Mouse (Mus musculus) bone marrow, adult 2 months (tissue): ENCODE measurements around the gene Rcan1. TPM values are rescaled to one million over a fixed set of nuclear protein-coding genes. Genes with fewer than 3 reads are reported as not detected.

Source experiments
- H3K27ac ChIP-seq: fragments of 200-500 bp; 2 replicates; pipeline ENCODE4 v1.5.1; 2012; ENCODE audit warnings: low read depth, mild to moderate bottlenecking, control low read depth, inconsistent platforms, low read length; ENCODE audit not compliant: control insufficient read depth, poor library complexity, insufficient read depth
- H3K4me1 ChIP-seq: fragments of 200-500 bp; 2 replicates; pipeline ENCODE4 v1.6.1; 2011; ENCODE audit warnings: low read length; ENCODE audit not compliant: control insufficient read depth, insufficient read depth
- H3K4me3 ChIP-seq: fragments of 200-500 bp; replicated peaks from 2 replicates; pipeline ENCODE3; 2011; ENCODE audit warnings: mild to moderate bottlenecking, low read depth, low read length, control low read depth; ENCODE audit not compliant: control insufficient read depth
- CTCF ChIP-seq: fragments of 200-500 bp; IDR thresholded peaks from 2 replicates; pipeline ENCODE4 v1.5.1; 2011; ENCODE audit warnings: low read length, control low read depth; ENCODE audit not compliant: control insufficient read depth, insufficient read depth
- POLR2A ChIP-seq: fragments of 200-500 bp; IDR thresholded peaks from 2 replicates; pipeline ENCODE4 v1.6.1; 2011; ENCODE audit warnings: low read depth, mild to moderate bottlenecking, control low read depth, low read length, borderline replicate concordance; ENCODE audit not compliant: control insufficient read depth
- WGBS: fragments of 180-500 bp; shearing (Covaris S2); methylation state at CpG from one replicate; pipeline ENCODE4 v1.1.7; 2018; 5-methylcytosine and 5-hydroxymethylcytosine counted together
- polyA plus RNA-seq: library from polyadenylated mRNA; stranded (reverse); fragments of >200 nt; gene quantifications from 2 replicates; pipeline ENCODE4 v1.2.4, GENCODE M21; 2011; ENCODE audit warnings: low replicate concordance; ENCODE audit not compliant: missing spikeins, insufficient read depth, insufficient read length

Rcan1 gene
- polyA plus RNA-seq, 1 experiment, result 9.5 TPM

DNA sequence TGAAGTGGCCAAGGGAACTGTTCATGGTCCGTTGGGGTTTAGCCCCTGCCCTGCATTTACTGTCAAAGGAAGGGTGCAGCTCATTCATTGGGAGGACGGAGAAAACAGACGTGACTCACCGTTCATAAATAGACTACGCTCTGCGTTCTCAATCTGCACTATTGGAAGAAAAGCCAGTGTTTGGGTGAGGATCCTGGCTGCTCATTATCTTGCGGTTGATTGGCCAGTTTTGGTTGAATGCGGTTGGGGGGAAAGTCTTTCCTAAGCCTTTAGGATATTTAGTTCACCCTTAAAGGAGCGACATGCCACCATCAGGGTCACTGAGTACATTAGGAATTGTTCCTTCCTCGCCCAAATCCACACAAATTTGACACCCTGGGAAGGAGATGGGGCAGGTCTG, 5.4 kb downstream of the Rcan1 start:
- no peak for TF ChIP-seq POLR2A
- TF ChIP-seq CTCF, result no peak
- Histone ChIP-seq H3K4me1 (peaks cover 2% of the 10 kb centered on the region), H3K27ac (no peak overlapping the region), H3K4me3 (peak overlapping the region; percentile 83)
- 19% methylated on average over 10 of the region's 10 CpGs for WGBS

DNA sequence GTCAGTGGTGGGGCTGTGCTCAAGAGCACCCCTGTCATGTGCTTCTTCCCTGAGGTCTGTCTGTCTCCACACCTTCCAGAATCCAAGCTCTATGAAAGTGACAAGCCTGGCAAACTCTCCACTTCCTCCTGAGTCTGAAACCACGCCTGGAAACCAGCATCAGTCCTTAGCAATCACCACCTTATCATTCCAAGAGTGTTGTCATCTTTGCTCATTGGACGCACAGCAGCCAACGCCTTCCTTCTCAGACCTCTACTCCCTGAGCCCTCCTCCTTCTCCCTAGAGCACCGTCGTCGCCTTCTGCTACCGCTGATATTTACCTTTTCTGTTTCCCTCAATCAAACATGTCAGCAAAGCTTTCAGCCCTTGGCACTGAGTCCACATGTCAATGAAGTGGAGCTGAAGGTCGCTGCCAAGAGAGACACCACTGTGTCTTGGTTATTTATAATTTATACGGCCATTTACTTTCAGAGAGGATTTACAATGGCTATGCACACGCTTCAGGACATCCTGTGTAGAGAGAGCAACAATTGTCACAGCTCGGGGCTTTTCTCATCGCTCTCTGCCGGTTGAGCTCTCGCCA, 6.2 kb downstream of the Rcan1 start:
- no peak overlapping the region for H3K27ac ChIP-seq
- no peak overlapping the region for H3K4me3 ChIP-seq
- TF ChIP-seq POLR2A (no peak), CTCF (no peak)
- peaks cover 2% of the 10 kb centered on the region for H3K4me1 ChIP-seq
- WGBS, result 55% methylated on average over 14 of the region's 14 CpGs

DNA sequence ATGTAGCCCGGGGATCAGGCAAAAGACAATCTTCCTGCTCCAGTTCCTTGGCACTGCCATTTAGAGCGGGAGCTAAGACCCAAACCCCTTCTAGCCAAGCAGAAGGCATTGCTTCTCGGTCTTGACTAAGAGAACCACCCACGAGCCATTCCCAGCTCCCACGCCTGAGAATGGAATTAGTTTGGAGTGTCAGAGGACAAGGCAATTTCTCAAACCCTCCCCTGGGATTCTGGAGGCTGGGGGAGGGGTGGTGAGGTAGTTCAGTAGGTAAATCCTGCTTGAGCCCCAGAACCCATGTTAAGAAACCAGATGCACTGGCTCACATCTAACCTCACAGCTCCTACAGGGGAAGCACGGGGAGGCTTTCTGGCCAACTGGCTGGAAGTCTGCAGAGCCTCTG, 9.3 kb downstream of the Rcan1 start:
- no peak overlapping the region for H3K4me3 ChIP-seq
- no peak overlapping the region for H3K27ac ChIP-seq
- WGBS, result 89% methylated on average over 6 of the region's 6 CpGs
- peaks cover 2% of the 10 kb centered on the region for H3K4me1 ChIP-seq
- TF ChIP-seq POLR2A, result no peak
- TF ChIP-seq CTCF, result no peak

DNA sequence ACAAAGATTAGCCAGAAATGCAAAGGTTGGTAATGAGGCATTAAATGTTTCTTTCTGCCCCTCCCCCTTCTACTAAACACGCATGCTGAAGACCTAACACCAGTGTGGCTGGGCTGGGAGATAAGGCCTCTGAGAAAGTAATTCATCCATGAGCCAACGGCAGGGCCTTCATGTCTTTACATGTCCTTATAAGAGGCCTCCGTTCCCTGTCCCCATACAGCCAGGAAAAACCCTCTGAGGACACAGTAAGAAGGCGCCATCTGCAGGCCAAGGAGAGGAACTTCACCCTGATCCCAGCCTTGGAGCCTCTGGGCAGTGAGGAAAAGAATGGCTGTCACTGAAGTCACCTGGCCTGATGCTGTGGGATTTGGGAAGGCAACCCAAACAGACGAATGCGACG, 13.1 kb downstream of the Rcan1 start:
- Histone ChIP-seq H3K4me1 (no peaks in the 10 kb centered on the region), H3K27ac (no peak overlapping the region), H3K4me3 (no peak overlapping the region)
- WGBS, result 26% methylated on average over 7 of the region's 7 CpGs
- peak; percentile 85 for TF ChIP-seq CTCF
- TF ChIP-seq POLR2A, result no peak

DNA sequence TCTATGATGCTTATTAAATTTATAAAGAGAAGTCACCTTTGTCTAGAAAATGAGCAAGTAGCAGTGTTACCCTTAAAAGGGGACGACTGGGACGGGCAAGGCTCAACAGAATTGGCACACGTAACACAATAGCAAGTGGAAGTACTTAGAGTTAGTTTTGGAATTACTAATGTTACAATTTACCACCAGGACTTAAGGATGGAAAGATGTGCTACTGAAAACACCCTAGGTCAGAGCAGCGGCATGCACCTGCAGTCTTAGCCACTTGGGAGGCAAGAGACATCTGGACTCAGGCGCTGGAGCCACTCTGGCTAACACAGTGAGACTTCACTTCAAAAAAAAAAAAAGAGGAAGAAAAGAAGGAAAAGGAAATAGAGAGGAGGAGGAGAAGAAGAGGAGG, 14.7 kb downstream of the Rcan1 start:
- WGBS, result 87% methylated on average over 5 of the region's 5 CpGs
- H3K4me3 ChIP-seq, result no peak overlapping the region
- no peak overlapping the region for H3K27ac ChIP-seq
- TF ChIP-seq POLR2A (no peak), CTCF (no peak)
- H3K4me1 ChIP-seq, result no peaks in the 10 kb centered on the region

DNA sequence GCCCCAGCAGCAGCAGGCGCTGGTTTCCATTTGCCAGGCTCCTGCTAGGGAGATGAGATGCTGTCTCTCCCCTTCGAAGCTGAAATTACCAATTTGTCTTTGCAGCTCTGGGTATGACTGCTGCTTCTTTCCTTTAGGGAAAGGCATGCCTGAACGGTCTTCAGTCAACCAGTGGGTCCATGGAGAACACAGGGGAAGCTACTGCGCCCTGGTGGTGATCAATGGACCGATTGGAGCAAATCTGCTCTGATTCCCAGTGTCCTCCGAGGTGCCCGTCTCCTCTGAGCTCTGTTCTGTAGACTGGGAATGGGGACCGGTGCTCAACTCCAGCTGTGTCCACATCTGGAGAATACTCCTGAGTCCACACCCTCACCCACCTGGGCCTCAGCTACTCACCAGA, 15.2 kb downstream of the Rcan1 start:
- 84% methylated on average over 8 of the region's 8 CpGs for WGBS
- no peak for TF ChIP-seq POLR2A
- TF ChIP-seq CTCF, result no peak
- Histone ChIP-seq H3K27ac (no peak overlapping the region), H3K4me1 (no peaks in the 10 kb centered on the region), H3K4me3 (no peak overlapping the region)

DNA sequence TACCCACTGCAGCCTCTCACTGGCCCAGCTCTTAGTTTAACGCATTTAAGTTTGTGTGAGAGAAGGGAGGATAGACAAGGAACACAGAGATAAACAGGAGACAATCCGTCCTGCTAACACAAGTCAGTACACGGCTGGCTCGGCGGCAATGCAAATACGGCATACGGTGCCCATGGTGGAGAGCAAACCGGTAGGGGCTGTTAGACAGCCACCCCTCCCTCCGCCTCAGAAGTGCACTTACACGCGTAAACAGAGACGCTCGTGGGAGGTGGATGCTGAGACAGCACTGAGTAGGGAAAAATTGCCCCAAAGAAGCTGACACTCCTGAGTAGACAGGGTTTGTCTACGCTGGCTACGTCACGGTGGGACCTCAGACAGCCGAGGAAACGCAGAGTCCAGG, 16.2 kb downstream of the Rcan1 start:
- TF ChIP-seq POLR2A (no peak), CTCF (no peak)
- no peak overlapping the region for H3K4me3 ChIP-seq
- WGBS, result 93% methylated on average over 18 of the region's 18 CpGs
- H3K27ac ChIP-seq, result no peak overlapping the region
- no peaks in the 10 kb centered on the region for H3K4me1 ChIP-seq

DNA sequence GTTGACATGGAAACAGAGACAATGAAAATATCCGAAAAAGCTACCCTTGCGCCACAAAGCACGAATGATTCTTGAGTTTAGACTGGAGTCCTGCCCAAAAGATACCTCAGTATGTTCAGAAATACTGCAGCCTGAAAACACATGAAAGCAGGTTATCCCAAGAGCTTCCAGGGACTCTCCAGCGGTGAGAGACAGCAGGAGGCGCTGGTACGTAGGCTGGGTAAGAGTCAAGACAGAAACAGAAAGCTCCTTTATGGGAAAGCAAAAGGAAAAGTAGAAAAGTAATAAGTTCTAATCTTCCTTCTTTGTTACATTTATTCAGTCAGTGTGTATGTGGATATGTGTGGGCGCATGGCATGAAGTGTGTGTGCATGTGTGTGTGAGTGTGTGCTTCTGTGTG, 16.7 kb downstream of the Rcan1 start:
- TF ChIP-seq POLR2A (no peak), CTCF (no peak)
- Histone ChIP-seq H3K27ac (no peak overlapping the region), H3K4me3 (no peak overlapping the region), H3K4me1 (no peaks in the 10 kb centered on the region)
- 85% methylated on average over 7 of the region's 7 CpGs for WGBS

DNA sequence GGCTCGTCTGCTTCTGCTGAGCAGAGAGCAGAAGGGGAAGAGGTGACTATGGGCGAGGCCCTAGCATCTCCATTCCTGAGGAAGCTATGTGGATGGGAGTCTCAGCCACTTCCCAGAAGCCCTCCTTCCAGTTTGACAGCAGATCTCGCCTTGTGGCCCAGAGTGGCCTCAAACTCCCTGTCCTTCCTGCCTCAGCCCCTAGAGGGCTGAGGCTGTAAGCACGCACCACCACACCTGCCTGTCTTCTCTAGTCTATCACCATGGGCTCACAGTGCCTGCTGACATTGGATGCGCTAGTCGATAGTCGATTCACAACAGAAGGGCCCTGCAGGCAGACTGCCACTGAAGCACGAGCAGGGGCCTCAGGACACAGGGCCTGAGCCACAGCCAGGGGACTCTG, 18.1 kb downstream of the Rcan1 start:
- WGBS, result 77% methylated on average over 8 of the region's 8 CpGs
- no peak overlapping the region for H3K4me3 ChIP-seq
- no peak overlapping the region for H3K27ac ChIP-seq
- H3K4me1 ChIP-seq, result no peaks in the 10 kb centered on the region
- TF ChIP-seq POLR2A, result no peak
